23 mouse cellular contexts compared by ENCODE assay signal in the genomic region with DNA sequence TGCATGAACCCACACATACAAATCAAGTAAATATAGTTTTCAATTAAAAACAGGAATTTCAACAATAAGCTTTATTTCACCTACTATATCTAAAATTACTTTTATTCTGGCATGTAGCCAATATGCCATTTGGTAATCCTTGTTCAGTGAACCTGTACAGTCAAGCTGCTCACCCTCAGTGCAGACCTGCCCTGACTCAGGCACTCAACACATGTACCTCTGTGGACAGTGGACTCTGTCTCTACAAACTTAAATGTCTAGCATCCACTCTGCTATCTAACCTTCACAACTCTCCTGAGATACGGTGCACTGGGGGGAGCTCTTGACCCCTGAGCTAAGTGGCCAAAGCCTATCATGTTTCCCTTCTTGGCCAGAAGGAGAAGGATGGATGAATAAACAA.
"Had no signal": no experiment of that assay in that cellular context is flagged by ENCODE, and none has a peak within 500 bp of the region (broad histone marks: within the 10 kb centered on the region; RNA-seq: fewer than 3 reads in every experiment).

No protein-coding gene starts in this region.

- H3K4me3 ChIP-seq: heart, adult 2 months; heart, embryonic 13.5 days; heart, embryonic 15.5 days; hindbrain, embryonic 13.5 days; hindbrain, embryonic 15.5 days; limb, embryonic 13.5 days; limb, embryonic 15.5 days; liver, embryonic 12.5 days had no signal

- H3K36me3 ChIP-seq: heart, embryonic 13.5 days; heart, embryonic 15.5 days; hindbrain, embryonic 13.5 days; hindbrain, embryonic 15.5 days; limb, embryonic 13.5 days; limb, embryonic 15.5 days; liver, embryonic 12.5 days had no signal

- H3K27ac ChIP-seq: heart, adult 2 months; heart, embryonic 13.5 days; heart, embryonic 15.5 days; hindbrain, embryonic 13.5 days; hindbrain, embryonic 15.5 days; hindbrain, postnatal 0 days; limb, embryonic 13.5 days; limb, embryonic 15.5 days; liver, embryonic 12.5 days; liver, embryonic 14.5 days had no signal

- H3K4me2 ChIP-seq: heart, embryonic 11.5 days; heart, embryonic 13.5 days; heart, embryonic 15.5 days; hindbrain, embryonic 13.5 days; hindbrain, embryonic 15.5 days; limb, embryonic 13.5 days; limb, embryonic 15.5 days; liver, embryonic 12.5 days had no signal

- ATAC-seq: forebrain, postnatal 0 days; hindbrain, postnatal 0 days; intestine, embryonic 16.5 days; liver, embryonic 12.5 days had no signal

- DNase-seq: forebrain, postnatal 0 days; gastrocnemius, postnatal 14 days; gastrocnemius, postnatal 36 days; heart, adult 11 months; heart, adult 2 months; heart, postnatal 14 days; heart, postnatal 36 days; kidney, adult 18-20 months; kidney, adult 8-10 months; kidney, postnatal 14 days; layer of hippocampus, postnatal 36 days; left cerebral cortex, postnatal 4 days had no signal

- H3K9me3 ChIP-seq: heart, embryonic 13.5 days; heart, embryonic 15.5 days; hindbrain, embryonic 13.5 days; hindbrain, embryonic 15.5 days; limb, embryonic 13.5 days; limb, embryonic 15.5 days; liver, embryonic 12.5 days had no signal

- H3K27me3 ChIP-seq: heart, embryonic 13.5 days; heart, embryonic 15.5 days; hindbrain, embryonic 13.5 days; hindbrain, embryonic 15.5 days; limb, embryonic 15.5 days; liver, embryonic 12.5 days had no signal

- H3K9ac ChIP-seq: forebrain, postnatal 0 days; heart, embryonic 13.5 days; heart, embryonic 15.5 days; hindbrain, embryonic 13.5 days; hindbrain, embryonic 15.5 days; limb, embryonic 13.5 days; limb, embryonic 15.5 days; liver, embryonic 12.5 days; liver, embryonic 14.5 days had no signal
